Mouse (Mus musculus) cerebellum, adult 2 months (tissue): ENCODE data around the gene As3mt.

Source experiments
- CTCF ChIP-seq: fragments of 200-500 bp; IDR thresholded peaks from 2 replicates; pipeline ENCODE4 v1.5.1; 2011; ENCODE audit warnings: low read depth, mild to moderate bottlenecking, control low read depth, low read length, moderate library complexity, borderline replicate concordance; ENCODE audit not compliant: insufficient read depth
- POLR2A ChIP-seq: fragments of 200-500 bp; IDR thresholded peaks from 2 replicates; pipeline ENCODE4 v1.6.1; 2011; ENCODE audit warnings: low read length, control low read depth, borderline replicate concordance; ENCODE audit not compliant: insufficient read depth

GRCm38 (mm10) chr19:46691078-46691477 is 16.2 kb upstream of the As3mt start:
- TF ChIP-seq CTCF (no peak), POLR2A (no peak)
